Mouse (Mus musculus) megakaryocyte, embryonic 14.5 days (primary cell): ENCODE measurements around the gene Tln2. TPM values are rescaled to one million over a fixed set of nuclear protein-coding genes. Genes with fewer than 3 reads are reported as not detected.

Experiments used
- H3K27me3 ChIP-seq: replicated peaks from 2 replicates; pipeline ENCODE3; 2012; ENCODE audit warnings: inconsistent platforms
- H3K36me3 ChIP-seq: replicated peaks from 2 replicates; pipeline ENCODE3; 2012; ENCODE audit warnings: low read length, inconsistent platforms, mixed read lengths
- H3K4me1 ChIP-seq: 2 replicates; pipeline ENCODE4 v1.6.1; 2012; ENCODE audit warnings: inconsistent platforms
- H3K4me3 ChIP-seq: replicated peaks from 2 replicates; pipeline ENCODE3; 2012; ENCODE audit warnings: moderate library complexity, mild to moderate bottlenecking, inconsistent platforms
- H3K9me3 ChIP-seq: 2 replicates; pipeline ENCODE4 v1.6.1; 2012; ENCODE audit warnings: inconsistent platforms
- FLI1 ChIP-seq: IDR thresholded peaks from 2 replicates; pipeline ENCODE4 v1.6.1; 2012; ENCODE audit warnings: low read length, inconsistent platforms, mixed read lengths
- GATA1 ChIP-seq: IDR thresholded peaks from 3 replicates; pipeline ENCODE4 v1.6.1; 2012; ENCODE audit warnings: mixed read lengths, low read length, inconsistent platforms, borderline replicate concordance
- polyA plus RNA-seq: library from polyadenylated mRNA; stranded (reverse); fragments of >175 nt; gene quantifications from 2 replicates; pipeline ENCODE4 v1.2.3, GENCODE M21; 2012; ENCODE audit warnings: low replicate concordance; ENCODE audit not compliant: insufficient read depth

Gene Tln2
- polyA plus RNA-seq, 1 experiment = 0.32 TPM

DNA sequence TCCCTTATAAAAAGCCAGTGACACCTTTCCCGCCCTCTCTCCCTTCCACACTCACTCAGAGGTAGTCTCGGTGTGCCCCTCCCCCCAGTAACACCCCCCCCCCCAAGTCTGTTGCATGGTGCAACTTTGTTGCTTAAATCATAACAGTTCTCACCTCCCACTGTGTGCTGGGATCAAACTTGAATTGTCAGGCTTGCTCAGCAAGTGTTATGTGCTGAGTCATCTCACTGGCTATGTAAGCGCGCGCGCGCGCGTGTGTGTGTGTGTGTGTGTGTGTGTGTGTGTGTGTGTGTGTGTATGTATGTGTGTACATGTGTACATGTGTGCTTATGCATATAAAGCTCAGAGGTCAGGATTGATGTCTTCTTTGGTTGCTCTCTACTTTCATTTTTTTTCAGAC lies 350.1 kb downstream of the Tln2 start:
- TF ChIP-seq GATA1 = no peak
- no peak for TF ChIP-seq FLI1
- Histone ChIP-seq H3K9me3 (peaks cover 6% of the 10 kb centered on the region), H3K4me1 (no peaks in the 10 kb centered on the region), H3K4me3 (no peak overlapping the region), H3K27me3 (peaks cover 4% of the 10 kb centered on the region), H3K36me3 (no peaks in the 10 kb centered on the region)

DNA sequence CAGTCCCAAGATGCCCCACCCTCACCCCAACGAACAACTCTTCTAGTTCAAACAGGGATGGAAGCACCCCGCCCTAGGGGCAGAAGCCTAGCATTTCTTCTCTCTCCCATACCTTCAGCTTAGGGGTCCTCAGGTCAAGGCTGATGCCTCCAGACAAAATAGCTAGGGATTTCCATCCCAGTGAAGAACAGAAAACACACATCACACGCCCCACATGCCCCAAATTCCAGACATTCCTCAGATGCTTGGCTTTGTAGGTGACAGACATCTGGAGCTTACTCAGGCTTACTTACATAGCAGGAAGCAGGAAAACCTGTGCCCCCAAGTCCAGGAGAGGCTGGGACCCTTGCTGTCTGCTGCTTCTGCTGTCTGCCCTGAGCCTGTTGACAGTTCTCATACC lies 351.1 kb downstream of the Tln2 start:
- Histone ChIP-seq H3K4me1 (no peaks in the 10 kb centered on the region), H3K36me3 (no peaks in the 10 kb centered on the region), H3K27me3 (peaks cover 4% of the 10 kb centered on the region), H3K4me3 (no peak overlapping the region), H3K9me3 (peaks cover 6% of the 10 kb centered on the region)
- TF ChIP-seq FLI1 (no peak), GATA1 (no peak)

DNA sequence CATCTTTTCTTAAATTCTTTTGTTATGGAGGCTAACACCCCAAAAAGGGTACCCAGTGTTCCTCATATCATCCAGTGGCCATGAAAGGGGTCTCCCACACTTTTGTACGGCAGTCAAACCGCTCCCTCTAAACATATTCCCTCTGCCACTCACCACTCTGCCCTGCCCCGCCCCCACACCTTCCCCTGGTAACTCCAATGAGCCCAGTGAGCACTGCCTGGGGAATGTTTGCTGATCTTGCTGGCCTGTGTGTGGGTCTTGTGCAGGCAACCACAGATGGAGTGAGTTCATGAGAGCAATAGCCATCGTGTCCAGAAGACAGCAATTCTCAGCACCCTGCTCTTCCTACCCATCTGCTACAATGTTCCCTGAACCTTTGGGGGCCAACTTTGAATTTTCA lies 354.3 kb downstream of the Tln2 start:
- TF ChIP-seq FLI1 (no peak), GATA1 (no peak)

GRCm38 (mm10) chr9:67196609-67197008 lies 362.9 kb downstream of the Tln2 start:
- TF ChIP-seq GATA1 (no peak), FLI1 (no peak)
- Histone ChIP-seq H3K9me3 (no peaks in the 10 kb centered on the region), H3K27me3 (no peaks in the 10 kb centered on the region), H3K36me3 (no peaks in the 10 kb centered on the region), H3K4me3 (no peak overlapping the region), H3K4me1 (no peaks in the 10 kb centered on the region)

More for the DNA sequence above, 354.3 kb downstream of the Tln2 start:
- H3K27me3 ChIP-seq = peaks cover 4% of the 10 kb centered on the region
- H3K4me3 ChIP-seq = no peak overlapping the region
- H3K4me1 ChIP-seq = no peaks in the 10 kb centered on the region
- peaks cover under 1% of the 10 kb centered on the region for H3K9me3 ChIP-seq
- no peaks in the 10 kb centered on the region for H3K36me3 ChIP-seq

GRCm38 (mm10) chr9:67195306-67195705 lies 364.2 kb downstream of the Tln2 start:
- peaks cover 3% of the 10 kb centered on the region for H3K27me3 ChIP-seq
- H3K4me1 ChIP-seq = no peaks in the 10 kb centered on the region
- H3K9me3 ChIP-seq = no peaks in the 10 kb centered on the region
- H3K36me3 ChIP-seq = no peaks in the 10 kb centered on the region
- H3K4me3 ChIP-seq = no peak overlapping the region
- TF ChIP-seq FLI1 (no peak), GATA1 (no peak)

GRCm38 (mm10) chr9:67191488-67192331 lies 367.8 kb downstream of the Tln2 start:
- H3K27me3 ChIP-seq = peaks cover 3% of the 10 kb centered on the region
- TF ChIP-seq GATA1 (no peak), FLI1 (no peak)
- no peaks in the 10 kb centered on the region for H3K4me1 ChIP-seq
- no peaks in the 10 kb centered on the region for H3K36me3 ChIP-seq
- no peak overlapping the region for H3K4me3 ChIP-seq
- H3K9me3 ChIP-seq = peaks cover 6% of the 10 kb centered on the region; the same call in 1 of the 2 replicates

- Histone ChIP-seq H3K27me3 (peaks cover 3% of the 10 kb centered on the region), H3K9me3 (peaks cover 9% of the 10 kb centered on the region), H3K36me3 (no peaks in the 10 kb centered on the region), H3K4me3 (no peak overlapping the region), H3K4me1 (no peaks in the 10 kb centered on the region)
- no peak for TF ChIP-seq GATA1
- TF ChIP-seq FLI1 = no peak
Measured at GRCm38 (mm10) chr9:67187686-67188085, 371.8 kb downstream of the Tln2 start.

DNA sequence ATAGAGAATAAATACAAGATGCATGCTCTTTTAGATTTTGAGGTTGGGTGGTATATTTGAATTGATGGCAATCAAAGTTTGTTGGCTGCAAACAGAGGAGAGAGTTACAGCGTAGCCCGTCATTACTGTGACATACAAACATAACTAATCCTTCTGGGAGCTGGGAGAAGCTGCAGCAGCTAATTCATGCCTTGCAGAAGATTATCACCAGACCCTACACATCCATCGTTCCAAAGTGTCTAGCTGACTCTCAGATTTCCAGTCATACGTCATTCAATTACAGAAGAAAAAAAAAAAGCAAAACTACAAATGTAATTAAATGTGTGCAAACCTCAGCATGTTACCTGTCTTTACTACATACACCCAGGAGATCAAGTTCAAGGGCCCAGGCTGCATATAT lies 372.3 kb downstream of the Tln2 start:
- Histone ChIP-seq H3K27me3 (peaks cover 3% of the 10 kb centered on the region), H3K36me3 (no peaks in the 10 kb centered on the region), H3K9me3 (peaks cover 9% of the 10 kb centered on the region), H3K4me1 (no peaks in the 10 kb centered on the region), H3K4me3 (no peak overlapping the region)
- TF ChIP-seq FLI1 = no peak
- no peak for TF ChIP-seq GATA1

GRCm38 (mm10) chr9:67184556-67184955 lies 374.9 kb downstream of the Tln2 start:
- TF ChIP-seq FLI1 (no peak), GATA1 (no peak)
- Histone ChIP-seq H3K4me3 (no peak overlapping the region), H3K9me3 (peaks cover 27% of the 10 kb centered on the region), H3K4me1 (no peaks in the 10 kb centered on the region), H3K27me3 (no peaks in the 10 kb centered on the region), H3K36me3 (no peaks in the 10 kb centered on the region)

- no peaks in the 10 kb centered on the region for H3K4me1 ChIP-seq
- TF ChIP-seq GATA1 (no peak), FLI1 (no peak)
- H3K36me3 ChIP-seq = no peaks in the 10 kb centered on the region
- no peaks in the 10 kb centered on the region for H3K27me3 ChIP-seq
- H3K9me3 ChIP-seq = peaks cover 28% of the 10 kb centered on the region
- H3K4me3 ChIP-seq = no peak overlapping the region
Measured at GRCm38 (mm10) chr9:67183520-67183919, 376.0 kb downstream of the Tln2 start.
